Mouse (Mus musculus): ENCODE data around the gene Agmat. TPM values are rescaled to one million over a fixed set of nuclear protein-coding genes. Genes with fewer than 3 reads are reported as not detected.
A peak's percentile ranks its signal among the peaks of the same experiment; 100 is the strongest.

The Agmat gene
- 10 to 100 TPM; 35.7 to 41.3 TPM for total RNA-seq (2021)
- long read RNA-seq, experiment 1, partial matches to known transcripts, result 106 of 113 reads
- long read RNA-seq, experiment 1, other reads (novel, unspliced or antisense), result 6 of 113 reads
- long read RNA-seq, experiment 2, partial matches to known transcripts, result 27 of 32 reads
- long read RNA-seq, experiment 2, other reads (novel, unspliced or antisense), result 2 of 32 reads

DNA sequence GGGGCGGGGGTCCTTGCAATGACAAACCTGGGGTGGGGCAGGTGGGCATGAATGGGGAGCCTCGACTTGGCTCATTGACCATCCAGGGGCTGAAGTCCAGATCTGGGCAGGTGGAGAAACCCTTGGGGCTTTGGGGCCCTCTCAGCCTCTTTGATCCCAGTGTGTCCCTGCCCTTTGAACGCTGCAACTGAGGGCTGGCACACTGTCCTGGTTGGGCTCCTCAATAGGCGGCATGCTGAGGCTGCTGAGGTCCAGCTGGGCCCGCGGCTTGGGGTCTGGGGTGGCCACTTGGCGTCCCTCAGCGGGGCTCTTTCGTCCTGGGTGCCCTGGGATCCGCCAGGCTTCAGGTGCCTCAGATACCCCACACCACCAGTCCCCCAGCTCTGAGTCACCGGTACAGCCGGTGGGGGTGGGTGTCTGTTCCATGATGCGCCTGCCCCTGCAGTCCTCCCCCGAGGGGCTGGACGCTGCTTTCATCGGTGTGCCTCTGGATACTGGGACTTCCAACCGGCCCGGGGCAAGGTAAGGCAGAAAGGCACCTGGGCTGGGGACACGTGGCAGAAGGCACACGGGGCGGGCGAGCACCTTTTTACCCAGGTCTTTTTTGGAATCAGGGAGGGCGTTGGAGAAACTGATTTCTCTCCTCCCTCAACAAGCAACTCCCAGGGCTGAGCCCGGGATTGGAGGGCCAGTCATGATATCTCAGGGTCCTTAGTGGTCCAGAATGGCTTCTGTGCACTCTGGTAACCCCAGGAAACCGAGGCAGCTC lies at the start of gene Agmat:
Gene Agmat, plus strand, starts transcription at position 95 of the 769 bp plus-strand sequence.
- DNase-seq, result no peak

DNA sequence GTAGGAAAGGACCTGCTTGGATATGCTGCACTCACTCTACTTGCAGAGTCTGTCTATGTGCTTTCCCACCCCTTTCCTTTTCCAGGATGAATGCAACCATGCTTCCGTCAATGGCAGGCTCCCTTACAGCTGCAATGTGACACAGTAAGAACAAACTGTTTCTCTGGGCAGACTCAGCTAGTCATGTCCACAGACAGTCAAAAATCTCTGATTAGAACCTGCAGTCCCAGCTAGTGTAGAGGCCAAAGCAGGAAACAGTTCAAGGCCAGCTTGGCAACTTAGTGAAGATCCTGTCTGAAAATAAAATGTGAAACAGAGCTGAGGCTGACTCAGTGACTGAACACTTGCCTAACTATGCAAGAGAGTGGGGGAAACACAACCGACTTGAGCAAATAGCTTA lies 41.8 kb upstream of the Agmat start:
- DNase-seq, result peak; percentile 37 to 47

DNA sequence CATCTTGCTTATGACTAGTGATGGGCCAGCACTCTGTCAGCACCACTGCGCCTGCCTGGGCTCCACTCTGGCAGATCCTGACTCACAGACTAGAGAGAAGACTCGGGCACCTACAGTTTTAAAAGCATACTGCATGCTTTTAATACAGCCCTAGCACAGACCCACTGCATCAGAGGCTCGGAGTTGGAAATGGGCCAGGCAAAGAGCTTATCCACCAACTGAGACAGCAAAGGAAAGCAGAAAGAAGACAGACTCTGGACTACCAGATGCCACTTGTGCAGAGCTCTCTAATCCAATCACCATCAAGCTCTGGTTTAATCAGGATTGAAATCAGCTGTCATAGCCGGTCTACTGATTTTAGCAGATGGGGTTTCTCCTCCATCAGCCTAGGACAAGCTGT lies 41.1 kb upstream of the Agmat start:
- peak; percentile 42 to 51 for DNase-seq

DNA sequence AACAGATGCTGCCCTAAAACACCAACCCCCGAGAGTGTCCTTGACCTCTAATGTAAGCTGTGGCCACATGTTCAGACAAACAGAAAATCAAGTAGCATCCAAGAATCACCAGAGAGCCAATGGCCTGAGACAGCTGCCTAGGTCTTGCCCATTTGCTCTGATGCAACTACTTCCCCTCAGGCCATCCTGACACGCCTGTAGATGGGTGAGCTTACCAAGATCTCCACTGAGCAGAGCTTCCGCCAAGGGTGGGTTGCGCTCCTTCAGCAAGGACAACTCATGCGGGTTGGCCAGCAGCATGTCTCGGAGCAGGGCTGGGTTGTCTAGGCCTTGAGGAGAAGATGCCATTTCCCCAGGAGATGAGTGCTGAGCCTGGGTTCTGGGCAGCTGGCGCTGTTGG lies 38.5 kb upstream of the Agmat start:
- DNase-seq, result no peak

DNA sequence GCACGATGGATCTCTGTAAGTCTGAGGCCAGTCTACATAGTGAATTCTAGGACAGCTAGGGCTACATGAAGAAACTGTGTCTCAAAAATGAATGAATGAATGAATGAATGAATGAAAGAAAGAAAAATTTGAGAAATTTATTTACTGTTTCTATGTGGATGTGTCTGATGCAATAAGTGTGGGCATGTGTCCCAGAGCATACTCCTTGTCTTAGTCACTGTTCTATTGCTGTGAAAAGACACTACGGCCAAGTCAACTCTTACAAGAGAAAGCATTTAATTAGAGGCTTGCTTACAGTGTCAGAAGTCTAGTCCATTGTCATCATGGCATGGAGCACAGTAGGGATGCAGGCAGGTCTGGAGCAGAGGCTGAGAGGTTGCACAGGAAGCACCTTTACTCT lies 37.5 kb upstream of the Agmat start:
- no peak for DNase-seq

DNA sequence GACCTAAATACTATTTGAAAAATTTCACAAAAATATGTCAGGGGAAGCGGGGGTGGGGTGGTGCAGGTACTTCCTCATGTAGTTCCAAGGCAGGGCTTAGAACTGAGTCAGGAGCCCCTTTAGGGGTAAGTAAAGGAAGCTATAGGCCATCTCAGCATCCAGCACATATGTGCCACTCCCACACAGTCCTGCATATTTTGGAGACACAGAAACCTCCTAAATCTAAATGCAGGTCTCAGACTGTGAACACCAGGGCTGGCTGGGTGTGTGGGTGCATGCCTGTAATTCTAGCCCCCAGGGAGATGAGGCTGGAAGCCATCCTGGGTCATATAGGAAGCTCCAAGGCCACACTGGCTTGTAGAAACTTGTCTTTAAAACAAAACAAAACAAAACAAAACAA lies 35.2 kb upstream of the Agmat start:
- no peak for DNase-seq

DNA sequence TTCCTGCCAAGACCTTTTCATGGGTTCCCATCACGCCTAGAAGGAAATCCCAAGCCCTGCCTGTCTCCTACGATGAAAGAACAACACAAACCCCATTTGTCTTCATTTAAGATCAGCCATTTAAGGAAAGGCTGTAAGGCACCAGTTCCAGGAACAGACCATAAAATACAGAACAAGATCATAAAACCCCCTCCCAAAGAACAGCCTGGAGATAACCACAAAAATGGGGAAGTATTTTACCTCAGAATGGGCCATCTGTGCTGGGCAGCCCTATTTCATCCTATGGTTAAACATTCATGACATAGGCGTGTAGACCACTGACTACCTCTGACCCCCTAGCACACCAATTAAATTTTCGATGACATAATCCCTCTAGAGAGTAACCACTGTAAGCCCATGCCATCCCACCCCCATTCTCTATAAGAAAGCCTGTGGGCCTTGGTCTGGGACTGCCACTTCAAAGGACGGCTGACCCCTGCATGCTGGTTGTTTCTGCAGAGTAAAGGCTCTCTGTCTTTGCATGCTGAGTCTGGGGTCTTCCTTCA lies 32.8 kb upstream of the Agmat start:
- no peak for DNase-seq

DNA sequence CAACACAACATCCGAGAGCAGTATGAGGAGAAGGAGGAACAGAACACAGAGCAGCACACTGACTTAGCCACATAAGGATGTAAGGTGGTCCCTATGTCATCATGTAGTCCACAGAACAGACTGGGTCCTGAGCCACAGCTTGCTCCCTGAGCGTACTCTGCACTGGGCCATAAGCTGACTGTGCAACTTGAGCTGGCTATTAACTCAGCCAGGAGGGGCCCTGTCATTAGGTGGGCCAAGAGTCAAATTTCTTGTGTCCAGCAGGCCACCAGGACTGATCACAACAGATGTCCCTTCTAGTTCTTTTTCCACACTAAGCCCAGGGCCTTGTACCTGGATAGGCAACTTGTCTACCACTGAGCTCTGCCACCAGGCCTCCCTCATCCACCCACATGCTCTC lies 31.4 kb upstream of the Agmat start:
- no peak for DNase-seq

DNA sequence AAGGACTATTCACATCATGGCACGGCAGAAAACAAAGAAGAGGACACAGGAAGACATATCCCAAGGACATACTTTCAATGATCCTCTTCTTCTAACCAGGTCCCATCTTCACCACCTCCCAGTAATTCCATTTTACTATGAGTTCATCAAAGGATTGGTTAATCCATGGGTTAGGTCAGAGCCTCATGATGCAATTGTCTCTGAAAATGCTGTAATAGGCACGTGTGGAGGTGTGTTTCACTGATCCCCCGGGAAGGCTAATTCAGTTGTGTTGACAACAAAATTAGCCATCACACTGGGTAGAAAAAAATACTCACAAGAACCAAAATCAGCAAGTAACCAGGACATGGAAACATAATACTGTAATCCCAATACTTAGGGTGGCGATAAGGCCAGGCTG lies 28.8 kb upstream of the Agmat start:
- no peak for DNase-seq

DNA sequence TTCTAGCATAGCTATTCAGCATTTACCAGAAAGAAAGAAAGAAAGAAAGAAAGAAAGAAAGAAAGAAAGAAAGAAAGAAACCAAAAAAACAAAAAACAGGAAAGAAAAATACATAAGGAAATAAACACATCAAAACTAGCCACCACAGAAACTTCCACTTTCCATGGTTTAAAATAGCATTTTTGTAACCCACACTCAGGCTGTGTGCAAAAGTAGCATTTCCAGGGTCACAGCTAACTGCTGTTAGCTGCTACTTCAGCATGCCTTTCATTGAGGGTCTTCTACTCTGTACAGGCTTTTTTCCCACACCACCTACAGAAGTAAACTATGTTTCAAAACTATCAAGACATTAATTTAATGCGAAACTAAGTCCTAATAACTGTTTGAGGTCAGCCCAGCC lies 27.2 kb upstream of the Agmat start:
- DNase-seq, result no peak

DNA sequence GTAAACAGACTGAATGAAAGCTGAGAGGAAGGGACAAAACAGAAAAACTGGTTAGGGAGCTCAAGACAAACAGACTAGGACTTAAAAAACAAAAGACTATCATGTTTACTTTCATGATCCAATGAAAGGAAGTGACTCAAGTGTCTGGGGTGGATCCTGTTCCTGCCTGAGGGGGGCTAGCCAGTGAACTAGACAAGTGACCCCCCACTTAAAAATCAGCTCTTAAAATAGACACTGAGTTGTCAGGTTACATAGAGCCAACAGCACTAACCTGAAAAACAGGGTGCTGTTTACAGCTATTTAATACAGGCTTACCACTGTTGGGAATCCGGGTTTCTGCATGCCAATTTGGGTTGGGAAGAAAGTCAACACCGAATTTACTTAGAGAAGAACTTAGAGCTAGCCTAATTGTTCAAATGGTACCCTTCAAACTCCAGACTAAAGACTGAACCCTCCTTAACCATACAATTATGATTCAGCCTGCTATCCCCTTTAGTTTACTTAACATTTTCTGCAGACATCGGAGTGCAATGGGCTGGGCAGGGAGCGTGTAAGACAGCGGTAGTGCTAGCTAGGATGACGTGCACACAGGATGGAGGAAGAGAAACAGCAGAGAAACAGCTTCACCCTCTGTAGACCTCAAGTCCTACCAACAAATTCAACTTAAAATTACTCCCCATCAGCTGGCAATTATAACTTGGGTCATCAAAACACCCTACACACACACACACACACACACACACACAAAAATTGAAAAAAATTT lies 25.5 kb upstream of the Agmat start:
- no peak for DNase-seq

DNA sequence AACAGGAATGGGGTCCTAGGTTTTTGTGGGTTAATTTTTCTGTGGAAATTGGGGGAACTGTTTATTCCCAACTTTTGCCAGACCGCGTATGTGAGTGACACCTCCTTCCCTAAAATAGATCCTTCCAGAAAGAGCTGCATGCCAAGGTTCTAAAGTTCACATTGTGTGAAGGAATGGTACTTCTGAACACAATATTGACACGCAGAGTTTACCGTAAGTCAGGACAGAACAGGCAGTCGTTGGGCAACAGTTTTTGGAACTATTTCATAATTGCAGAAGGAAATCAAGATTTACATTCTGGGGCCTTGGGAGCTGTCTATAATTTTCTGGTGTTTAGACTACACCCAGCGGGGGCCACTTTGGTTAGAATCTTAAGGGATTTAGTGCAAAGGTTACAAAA lies 24.5 kb upstream of the Agmat start:
- DNase-seq, result no peak

DNA sequence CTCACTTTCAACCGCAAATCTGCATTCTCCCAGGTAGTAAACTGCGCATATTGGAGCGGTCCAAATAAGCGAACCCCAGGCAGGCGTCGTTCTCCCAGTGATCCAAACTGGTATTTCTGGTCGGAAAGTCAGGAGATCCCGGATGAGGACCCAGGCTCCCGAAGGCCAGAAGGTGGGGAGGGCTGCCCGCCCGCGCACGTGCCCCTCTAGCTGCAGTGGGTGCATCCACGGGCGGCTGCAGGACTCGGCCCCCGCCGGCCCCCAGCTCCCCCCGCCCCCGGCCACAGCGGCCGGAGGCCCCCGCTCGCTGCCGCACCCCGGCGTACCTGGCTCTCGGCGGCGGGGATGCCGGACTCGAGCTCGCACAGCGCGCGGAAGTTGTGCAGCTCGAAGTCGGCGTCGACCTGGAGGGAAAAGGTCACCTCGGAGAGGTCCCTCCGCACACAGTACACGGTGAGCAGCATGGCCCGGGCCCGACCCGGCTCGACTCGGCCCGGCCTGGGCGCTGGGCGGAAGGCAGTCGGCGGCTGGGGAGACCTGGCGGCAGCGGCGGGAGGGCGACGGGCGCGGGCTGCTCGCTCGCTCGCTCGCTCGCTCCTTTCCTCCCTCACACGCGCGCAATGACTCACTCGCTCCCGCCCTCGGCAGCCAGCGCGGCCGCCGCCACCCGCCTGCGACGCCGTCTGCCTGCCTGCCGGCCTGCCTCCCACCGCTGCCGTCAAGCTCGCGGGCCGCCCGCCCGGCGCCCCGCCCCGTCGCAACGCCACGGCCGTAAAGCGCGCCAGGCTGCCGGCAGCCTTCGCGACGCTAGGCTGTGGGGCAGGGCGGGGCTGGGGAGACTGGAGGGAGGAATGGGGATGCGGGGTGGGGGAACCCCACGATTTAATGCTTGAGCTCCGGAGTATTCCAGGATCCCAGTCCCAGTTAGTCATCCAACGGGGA lies 23.5 kb upstream of the Agmat start, which contains the start of gene Ddi2:
Gene Ddi2, minus strand, starts transcription at position 689 of the 942 bp plus-strand sequence.
- DNase-seq, result peak; percentile 96 to 98

DNA sequence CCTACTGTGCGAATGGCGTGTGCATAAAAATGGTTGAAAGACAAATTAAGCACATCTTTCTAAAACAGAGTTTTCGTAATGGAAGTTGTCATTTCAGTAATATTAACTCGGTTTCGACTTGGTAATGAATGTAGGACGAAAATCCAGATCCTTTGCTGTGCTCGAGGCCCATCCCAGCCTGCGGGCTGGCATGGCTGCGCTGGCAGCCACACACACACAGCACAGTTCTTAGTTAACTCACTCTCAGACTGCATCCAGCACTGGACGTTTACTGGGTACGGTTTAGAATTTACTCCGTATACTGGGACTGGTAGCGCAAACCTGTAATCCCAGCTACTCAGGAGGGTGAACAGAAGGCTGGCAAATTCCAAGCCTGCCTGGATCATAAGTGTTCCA lies 22.8 kb upstream of the Agmat start:
- DNase-seq, result no peak

DNA sequence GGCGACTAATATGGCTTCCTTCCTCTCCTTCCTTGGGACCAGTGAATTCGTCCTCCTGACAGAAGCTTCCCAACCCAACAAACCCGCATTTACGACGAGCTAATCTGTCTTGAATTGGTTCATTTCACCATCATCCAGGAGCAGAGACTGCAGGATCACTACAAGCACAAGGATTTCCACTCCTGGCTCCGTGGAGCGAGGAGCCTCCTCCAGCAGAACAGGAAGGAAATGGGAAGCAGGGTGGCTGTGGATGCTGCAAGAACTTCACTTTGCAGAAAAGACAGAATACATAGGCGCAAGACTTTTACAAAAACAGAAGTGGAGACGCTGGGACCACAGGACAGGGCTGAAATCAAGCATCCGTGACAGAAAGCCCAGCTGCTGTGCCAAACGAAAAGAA lies 21.9 kb upstream of the Agmat start:
- no peak for DNase-seq

DNA sequence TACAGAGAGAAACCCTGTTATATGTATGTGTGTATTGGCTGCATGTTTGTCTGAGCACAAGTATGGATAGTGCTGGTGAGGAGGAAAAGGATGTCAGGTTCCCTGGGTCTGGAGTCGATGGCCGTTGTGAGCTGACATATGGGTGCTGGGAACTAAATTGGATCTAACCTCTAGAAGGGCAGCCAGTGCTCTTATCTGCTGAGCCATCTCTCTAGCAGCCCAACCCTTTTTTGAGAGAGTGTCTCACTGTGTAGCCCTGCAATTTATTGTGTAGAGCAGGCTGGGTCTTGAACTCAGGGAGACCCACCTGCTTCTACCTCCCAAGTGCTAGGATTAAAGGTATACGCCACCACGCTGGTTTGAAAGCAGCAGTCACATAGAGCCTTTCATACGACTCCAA lies 21.2 kb upstream of the Agmat start:
- no peak for DNase-seq

DNA sequence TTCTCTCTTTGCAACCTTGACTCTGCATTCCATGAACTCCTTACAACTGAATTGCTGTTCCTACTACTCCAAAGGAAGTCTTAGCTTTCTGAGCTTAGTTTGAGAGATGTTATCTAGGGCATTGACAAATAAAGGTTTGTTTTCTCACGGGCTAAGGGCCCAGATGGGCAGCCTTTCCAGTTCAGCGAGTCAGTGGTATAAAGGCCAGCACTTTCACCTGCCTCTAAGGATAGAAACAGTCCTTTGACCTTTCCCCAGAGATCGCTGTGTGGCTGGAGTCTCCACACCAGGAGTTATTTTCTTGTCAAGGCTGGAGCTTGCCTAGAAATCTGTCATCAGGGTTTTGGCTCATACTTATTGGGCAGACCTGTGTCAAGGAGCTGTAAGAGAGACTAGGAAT lies 20.7 kb upstream of the Agmat start:
- no peak for DNase-seq

DNA sequence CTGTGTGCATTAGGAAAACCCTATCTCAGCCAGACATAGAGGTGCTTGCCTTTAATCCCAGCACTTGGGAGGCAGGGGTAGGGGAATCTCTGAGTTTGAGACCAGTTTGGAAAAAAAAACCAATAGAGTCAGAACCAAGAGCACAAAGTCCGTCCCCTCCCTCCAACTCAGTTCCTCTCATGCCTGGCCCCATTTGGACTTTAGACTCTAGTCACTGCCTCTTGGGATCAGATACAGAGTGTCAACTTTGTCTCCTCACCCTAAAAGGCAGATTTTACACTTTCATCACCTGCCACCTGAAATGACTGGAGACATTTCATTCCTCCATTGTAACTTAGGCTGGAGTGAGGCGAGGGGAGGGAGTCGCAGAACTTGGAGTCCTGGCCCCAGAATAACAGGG lies 17.2 kb upstream of the Agmat start:
- no peak for DNase-seq

DNA sequence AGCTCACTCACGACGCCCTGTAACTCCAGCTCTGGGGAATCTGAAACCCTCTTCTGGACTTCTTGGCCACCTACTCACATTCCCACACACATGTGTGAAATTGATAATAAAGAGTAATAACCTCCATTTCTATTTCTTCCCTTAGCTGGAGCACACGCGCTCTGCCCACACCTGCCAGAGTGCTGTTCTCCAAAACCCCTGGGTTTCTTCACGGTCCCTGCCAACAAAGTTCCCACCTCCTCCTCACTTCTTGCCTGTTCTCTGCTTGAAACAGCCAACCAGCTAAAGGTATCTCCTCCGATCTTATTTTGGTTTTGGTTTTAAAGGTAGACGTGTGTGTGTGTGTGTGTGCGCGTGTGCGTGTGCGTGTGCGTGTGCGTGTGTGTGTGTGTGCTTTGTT lies 16.1 kb upstream of the Agmat start:
- no peak for DNase-seq

DNA sequence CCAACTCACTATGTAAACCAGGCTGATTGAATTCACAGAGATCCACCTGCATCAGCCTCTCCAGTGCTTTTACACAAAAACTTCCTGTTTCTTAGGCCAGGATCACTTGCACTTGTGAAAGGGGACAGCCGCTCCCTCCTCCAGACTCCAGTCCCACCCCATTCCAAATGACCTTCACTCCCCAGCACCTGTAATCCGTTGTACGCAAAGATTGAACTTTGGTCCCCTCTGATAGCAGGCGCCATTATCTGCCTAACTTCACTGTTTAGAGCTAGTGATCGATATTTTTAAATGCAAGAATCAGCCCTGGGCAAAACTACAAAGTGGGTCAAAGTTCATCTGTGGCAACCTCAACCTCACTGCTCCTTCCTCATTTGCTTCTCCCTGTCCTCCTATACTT lies 14.7 kb upstream of the Agmat start:
- no peak for DNase-seq

DNA sequence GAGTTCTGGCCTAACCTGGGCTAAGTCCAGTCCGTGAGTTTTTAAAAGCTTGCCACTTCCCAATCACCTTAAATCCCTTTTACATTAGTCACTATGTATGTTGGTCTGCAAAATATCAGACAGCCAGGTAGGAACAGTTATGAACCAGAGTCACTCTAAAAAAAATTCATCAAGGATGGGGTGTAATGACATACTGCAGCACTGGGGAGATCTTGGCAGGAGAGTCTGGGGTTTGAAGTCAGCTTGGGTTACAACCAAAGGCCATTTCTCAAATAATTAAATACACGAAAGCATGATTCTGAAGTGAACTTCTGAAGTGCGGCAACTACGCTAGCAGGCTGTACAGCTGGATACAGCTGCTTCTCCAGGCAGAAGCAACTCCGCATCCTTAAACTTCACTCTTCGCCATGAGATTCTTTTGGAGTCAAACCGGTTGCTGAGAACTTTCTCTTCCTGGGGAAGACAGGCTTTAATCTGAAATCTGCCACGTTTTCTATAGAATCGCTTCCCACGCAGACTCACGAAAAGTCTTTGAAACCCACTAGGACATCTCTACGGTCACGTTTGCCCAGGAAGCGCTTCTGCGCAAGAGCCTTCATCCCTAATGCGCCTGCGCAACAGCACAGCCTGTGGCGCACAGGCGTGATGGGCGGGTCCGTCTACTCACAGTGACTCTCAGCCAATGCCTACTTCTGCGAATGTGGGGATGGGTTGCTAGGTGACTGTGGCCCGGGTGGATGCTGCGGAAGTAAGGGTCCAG lies 11.8 kb upstream of the Agmat start:
- DNase-seq, result peak; percentile 92 to 93
